Mouse (Mus musculus) left cerebral cortex, postnatal 14 days (tissue): ENCODE measurements around the gene Cks1b. TPM values are rescaled to one million over a fixed set of nuclear protein-coding genes. Genes with fewer than 3 reads are reported as not detected.

ENCODE experiments used
- DNase-seq, 2 experiments: peaks; one replicate each; pipeline ENCODE4 v3.0.0; 2021 to 2022; ENCODE audit warnings: low spot score in 2 of 2, mixed read lengths in 1 of 2
- intact Hi-C: fragments of 180-260 bp; cut with DNase I; formaldehyde crosslinking; loops from one replicate; pipeline ENCODE4 v1.15.1; 2025
- total RNA-seq, 2 experiments: library from RNA; stranded (reverse); gene quantifications; 2 replicates each; pipeline ENCODE4 v1.2.3; 2021

Cks1b gene
- total RNA-seq, 2 experiments from 2014 or later: 3.5 to 4.0 TPM

DNA sequence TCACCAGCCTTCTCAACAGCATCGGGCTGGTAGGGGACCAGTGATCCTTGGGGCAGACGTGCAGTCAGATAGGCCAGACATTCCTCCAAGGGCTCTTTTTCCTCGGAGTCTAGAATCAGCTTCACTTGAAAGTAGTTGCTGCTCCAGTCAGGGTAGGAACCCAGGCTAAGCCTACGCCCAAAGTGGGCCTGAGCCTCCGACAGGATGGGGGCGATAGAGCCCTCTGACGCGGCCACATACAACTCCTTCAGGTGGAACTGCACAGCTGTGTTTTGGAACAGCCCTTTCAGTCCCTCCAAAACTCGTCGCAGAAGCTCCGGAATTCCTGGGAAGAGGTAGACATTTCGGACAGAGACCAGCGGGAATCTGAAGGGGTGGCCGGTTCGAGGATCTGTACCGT is 9.7 kb downstream of the Cks1b start:
- intact Hi-C loops: no loop called here
- DNase-seq: no peak

- intact Hi-C loops: no loop called here
- DNase-seq: no peak
Measured at GRCm38 (mm10) chr3:89406887-89407286, 11.3 kb downstream of the Cks1b start.

- intact Hi-C loops: no loop called here
- DNase-seq: no peak
Measured at GRCm38 (mm10) chr3:89402693-89403092, 15.5 kb downstream of the Cks1b start, which contains the start of gene Lenep. Gene Lenep, minus strand, starts transcription at chr3:89402793.

GRCm38 (mm10) chr3:89401329-89401728 is 16.9 kb downstream of the Cks1b start:
- DNase-seq: no peak
- intact Hi-C loops: no loop called here

GRCm38 (mm10) chr3:89396654-89397005 is 21.6 kb downstream of the Cks1b start:
- DNase-seq: no peak
- intact Hi-C loops: no loop called here

GRCm38 (mm10) chr3:89395806-89396653 is 22.2 kb downstream of the Cks1b start:
- peak; percentile 33 to 64 for DNase-seq
- intact Hi-C loops: no loop called here

DNA sequence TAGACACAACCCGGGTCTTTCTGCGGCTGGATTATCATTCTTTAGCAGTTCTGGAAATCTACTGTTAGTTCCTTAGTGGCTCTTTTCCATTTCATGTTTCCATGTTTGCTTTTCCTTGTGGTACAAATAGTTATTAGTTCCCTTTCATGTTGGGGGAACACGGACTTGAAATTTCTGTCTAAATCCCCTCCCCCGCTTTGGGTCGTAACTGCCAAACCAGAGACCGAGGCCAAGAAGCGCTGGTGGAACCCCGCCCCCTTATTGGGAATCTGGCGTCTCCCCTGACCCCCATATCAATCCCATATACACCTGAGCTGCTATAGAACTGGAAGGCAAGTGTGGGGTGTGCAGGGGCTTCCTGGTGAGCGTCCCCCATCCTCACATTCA is 22.8 kb downstream of the Cks1b start:
- DNase-seq: no peak
- intact Hi-C loops: no loop called here

GRCm38 (mm10) chr3:89394894-89395256 is 23.3 kb downstream of the Cks1b start:
- DNase-seq: peak; percentile 60 to 69
- intact Hi-C loops: no loop called here

GRCm38 (mm10) chr3:89394006-89394893 is 23.9 kb downstream of the Cks1b start, which contains the start of gene Zbtb7b:
Gene Zbtb7b, minus strand, starts transcription at chr3:89394776.
- intact Hi-C loops: no loop called here
- peak; percentile 49 to 67 for DNase-seq

DNA sequence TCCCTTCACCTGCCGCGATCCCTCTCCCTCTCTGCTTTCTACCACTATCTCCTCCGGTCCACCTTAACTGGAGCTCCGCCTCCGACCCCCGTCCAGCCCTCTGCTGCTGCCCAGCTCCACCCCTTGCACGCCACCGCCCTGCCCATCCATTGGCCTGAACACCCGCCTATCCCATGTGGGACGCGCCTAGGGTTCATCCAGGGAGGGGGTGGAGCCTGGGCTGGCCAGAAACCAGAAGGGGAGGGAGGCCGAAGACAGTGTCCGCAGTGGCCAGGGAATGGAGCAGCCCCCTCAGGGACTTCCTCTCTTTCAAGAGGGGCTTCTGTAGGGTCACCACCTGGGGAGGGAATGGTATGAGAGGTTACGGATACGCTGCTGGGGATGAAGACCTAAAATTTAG is 24.6 kb downstream of the Cks1b start:
- DNase-seq: peak; percentile 95 to 97
- intact Hi-C loops: no loop called here

GRCm38 (mm10) chr3:89392871-89393311 is 25.3 kb downstream of the Cks1b start:
- DNase-seq: no peak
- intact Hi-C loops: no loop called here

DNA sequence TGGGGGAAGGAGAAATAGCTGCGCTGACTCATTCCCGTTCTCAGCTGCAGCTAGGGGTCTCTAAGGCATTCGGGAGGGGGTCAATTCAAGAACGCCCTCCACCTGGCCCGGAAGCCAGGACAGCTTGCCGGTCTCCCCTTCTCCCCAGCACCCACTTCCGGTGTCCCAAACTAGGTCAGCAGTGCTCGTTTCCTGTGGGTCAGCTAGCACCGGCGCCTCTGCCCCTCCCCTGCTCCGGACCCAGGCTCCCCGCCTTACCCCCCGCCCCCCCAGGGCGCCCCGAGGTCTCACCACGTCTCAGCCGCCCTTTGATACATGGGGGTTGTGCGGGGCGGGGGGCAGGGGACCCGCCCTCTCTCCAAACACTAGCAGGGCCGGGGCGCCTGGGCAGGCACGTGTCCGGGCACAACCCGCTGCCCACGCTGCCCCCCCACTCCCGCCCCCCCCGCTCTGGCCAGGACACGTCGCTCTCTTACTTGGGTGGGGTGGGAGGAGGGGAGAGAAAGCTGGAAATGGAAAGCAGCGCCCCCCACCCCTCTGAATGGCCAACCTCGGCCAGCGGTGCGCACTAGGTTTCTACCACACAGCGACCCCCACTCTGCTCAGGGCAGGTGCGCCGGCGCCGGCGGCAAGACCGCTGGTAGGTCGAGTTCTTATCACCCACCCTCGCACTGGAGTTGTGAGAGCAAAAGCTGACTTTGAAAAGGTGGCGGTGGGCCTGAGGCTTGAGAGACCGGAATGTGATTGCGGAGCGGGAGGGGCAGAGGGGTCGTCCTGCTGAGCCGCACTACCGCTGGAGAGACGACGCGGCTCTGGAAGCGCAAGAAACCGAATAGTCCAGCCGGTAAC is 26.3 kb downstream of the Cks1b start:
- intact Hi-C loops: no loop called here
- DNase-seq: peak in 1 of 2 experiments; percentile 48

DNA sequence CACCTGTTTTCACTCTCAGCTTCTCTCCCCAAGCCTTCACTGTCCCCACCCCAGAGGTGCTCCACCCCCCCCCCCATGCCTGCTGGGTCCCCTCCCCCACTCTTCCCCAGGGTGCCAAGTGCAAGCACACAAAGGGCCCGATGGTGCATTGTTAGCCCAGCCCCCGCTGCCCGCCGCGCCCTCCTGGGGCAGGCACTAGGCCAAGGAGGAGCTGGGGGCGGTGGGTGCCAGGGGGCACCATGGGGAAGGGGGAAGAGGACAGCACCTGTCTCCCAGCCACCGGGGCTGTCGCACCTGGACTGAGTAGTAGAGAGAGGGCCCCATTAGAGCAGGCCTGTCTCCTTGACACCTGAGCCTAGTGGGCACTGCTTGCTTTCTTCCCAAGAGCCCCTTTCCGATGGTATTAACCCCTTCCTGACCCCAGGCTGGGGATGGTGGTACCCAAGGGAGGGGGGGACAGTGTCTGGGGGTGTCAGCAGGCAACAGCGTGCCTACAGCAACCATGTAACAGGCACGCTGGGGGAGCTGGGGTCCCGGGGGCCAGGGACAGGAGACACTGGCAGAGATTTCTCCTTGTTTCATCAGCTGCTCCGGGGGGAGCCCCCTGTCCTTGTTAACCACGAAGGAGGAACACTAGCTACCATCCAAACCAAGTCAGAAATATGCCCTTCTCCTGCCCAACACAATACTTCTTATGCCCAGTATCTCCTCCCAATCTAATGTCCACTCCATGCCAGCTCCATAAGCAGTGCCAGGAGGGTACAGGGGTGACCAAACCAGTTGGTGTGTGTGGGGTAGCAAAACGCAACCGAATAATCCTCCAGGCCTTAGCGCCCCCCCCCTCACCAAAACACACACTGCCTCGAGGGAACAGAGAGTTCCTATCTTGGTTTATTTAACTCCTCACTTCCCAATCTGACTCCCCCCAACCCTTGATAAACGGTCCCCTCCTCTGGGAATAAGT is 27.2 kb downstream of the Cks1b start:
- DNase-seq: peak in 1 of 2 experiments; percentile 17
- intact Hi-C loops: no loop called here

GRCm38 (mm10) chr3:89390111-89390515 is 28.1 kb downstream of the Cks1b start:
- no peak for DNase-seq
- intact Hi-C loops: no loop called here

DNA sequence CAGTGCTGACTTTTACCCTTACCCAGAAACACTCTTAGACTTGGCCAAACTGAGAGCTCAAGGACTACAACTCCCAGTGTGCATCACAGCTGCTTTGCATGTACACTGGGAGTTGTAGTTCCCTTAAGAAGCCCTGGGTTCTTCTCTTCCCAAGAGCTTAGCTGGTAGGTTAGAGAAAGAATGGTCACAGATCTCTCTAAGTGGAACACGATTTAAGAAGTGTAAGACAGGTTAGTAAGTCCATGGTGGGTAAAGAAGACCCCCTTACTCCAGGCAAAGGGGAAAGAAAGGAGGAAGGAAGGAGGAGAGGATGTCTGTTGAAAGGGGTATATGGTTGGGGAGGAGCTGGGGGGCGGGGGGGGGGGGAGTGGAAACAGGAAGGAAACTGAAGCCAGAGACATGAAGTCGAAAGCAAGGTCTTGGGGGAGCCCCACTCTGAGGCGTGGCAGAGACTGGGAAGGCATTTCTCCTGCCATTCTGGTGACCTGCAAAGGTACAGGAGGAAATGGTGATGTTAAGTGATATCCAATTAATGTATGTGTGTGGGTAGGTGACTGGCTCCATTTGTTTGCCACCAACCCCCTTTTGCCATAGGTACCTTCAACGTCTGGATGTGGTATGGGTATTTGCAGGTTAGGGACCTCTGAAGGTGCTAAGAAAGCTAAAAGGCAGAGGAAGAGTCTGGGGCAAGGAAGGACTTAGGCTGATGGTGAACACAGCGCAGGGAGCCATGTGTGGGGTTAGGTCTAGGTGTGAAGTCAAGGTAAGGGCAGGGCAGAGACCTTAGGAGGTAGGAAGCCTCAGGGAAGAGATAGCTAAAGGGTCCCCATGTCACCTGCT is 29.1 kb downstream of the Cks1b start:
- DNase-seq: peak; percentile 45 to 54
- intact Hi-C loops: no loop called here

- DNase-seq: peak; percentile 40 to 45
- intact Hi-C loops: no loop called here
Measured at GRCm38 (mm10) chr3:89388134-89388881, 29.9 kb downstream of the Cks1b start.

DNA sequence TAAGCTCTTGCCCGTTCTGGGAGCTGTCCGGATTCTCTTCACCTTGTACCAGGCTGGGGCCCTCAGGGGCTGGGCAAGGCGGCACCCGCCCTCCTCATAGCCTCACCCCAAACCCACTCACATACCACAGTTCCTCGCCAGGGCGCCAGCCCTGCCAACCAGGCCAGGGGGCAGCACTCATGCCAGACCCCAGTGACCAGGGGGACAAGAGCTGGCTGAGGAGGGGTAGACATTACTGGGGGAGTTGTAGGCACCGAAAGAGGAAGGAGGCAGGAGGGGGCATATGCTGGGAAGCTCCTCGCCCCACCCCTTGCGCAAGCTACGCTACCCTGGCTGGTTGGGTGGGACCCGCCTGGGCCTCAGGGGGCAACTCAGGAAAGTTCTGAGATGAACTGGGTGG is 30.6 kb downstream of the Cks1b start:
- no peak for DNase-seq
- intact Hi-C loops: no loop called here
